Mouse (Mus musculus): ENCODE data around the gene Fem1a. TPM values are rescaled to one million over a fixed set of nuclear protein-coding genes. Genes with fewer than 3 reads are reported as not detected.

Fem1a gene
- total RNA-seq, 4 experiments from 2014 or later = 113 to 131 (median 128) TPM

DNA sequence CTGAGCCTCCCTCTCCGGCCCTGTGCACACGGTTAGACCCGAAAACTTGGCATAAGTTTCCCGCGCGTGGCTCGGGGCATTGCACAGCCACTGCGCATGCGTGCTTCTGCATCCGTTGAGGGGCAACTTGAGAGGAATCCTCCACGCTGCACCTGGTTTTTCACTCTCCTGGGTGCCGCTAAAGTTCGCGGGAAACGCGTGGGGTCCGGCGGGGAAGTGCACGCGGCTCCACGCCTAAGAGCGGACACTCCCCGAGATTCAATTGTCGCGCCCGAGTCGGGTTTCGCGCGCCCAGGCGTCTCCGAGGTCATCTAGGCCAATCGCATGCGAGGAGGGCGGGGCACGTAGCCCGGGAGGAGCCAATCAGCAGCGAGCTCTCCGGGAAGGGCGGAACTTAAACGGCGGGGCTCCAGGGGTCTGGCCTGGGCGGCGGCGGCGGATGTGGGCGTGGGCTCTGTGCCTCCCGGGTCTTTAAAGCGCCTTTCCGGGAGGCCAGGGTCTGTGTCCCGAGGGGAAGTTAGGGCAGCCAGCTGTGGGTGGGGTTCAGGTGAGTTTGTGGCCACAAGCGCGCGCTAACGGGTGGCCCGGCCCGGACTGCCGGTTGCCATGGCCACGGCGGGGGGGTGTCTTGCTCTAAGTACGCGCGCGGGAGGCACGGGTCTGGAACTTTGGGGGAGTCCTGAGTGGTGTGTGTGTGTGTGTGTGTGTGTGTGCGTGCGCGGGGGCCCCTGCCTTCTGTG lies 47.4 kb downstream of the Fem1a start:
- DNase-seq (ENCODE audit: low spot score) = peak; percentile 94

DNA sequence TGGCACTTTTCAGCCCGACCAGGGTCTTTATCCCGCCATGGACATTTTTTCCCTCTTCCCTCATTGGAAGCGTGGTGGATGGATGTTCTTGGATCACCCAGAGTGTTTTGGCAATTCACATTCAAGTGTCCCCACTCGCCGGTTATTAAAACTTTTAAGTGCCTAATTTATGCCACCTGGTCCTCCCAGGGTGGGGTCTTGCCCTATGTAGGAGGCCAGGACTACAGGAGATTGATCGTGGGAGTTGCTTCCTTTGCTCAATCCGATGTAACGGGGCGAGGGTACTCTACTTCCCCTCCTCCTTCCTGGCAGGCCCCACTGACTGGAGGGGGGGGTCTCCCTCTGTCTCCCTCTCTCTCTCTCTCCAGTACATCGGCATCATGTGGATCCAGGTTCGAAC lies 48.1 kb downstream of the Fem1a start:
- no peak for DNase-seq (ENCODE audit: low spot score)

DNA sequence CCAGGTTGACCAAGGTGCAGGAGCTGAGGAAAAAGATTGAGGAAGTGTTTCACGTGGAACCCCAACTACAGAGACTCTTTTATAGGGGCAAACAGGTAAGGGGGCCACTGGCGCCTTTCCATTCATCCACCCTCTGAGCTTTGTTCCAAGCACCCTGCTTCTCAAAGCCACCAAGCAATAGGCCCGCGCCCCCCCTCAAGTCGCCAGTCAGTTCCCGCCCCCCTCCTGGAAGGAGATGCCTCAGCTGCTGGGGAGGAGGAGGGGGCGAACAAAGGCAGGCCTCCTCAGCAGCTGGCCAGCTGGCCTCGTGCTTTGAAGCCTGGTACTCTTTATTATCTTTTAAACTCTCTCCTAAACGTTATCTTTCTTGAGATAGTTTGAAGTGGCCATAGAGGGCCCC lies 48.5 kb downstream of the Fem1a start:
- no peak for DNase-seq (ENCODE audit: low spot score)

- no peak for DNase-seq (ENCODE audit: low spot score)
Observed at GRCm38 (mm10) chr17:56305826-56306225, 49.2 kb downstream of the Fem1a start.

- DNase-seq (ENCODE audit: low spot score) = no peak
Observed at GRCm38 (mm10) chr17:56308088-56308487, 51.5 kb downstream of the Fem1a start.

GRCm38 (mm10) chr17:56309191-56309945 lies 52.8 kb downstream of the Fem1a start:
- no peak for DNase-seq (ENCODE audit: low spot score)

Small RNA genes within 50 kb of the gene (microRNA-seq; reads per million reads assigned to microRNA genes)
- 15.1 reads per million, percentile 33 among the genes with 10 or more reads in this experiment for gene Mir7b

Other genes with a start within 250 kb of the Fem1a start
- 10 to 100 TPM; 12.3 to 14.4 (median 13.3) TPM for gene Sh3gl1, start 220.2 kb upstream of the Fem1a start, total RNA-seq (2022)
- gene Chaf1a, start 216.4 kb upstream of the Fem1a start, total RNA-seq (2022) = 1 to 10 TPM in 3 of 4 experiments, under 1 TPM in 1; 0.84 to 1.9 (median 1.4) TPM
- 10 to 100 TPM; 50.4 to 64.4 (median 55.4) TPM for gene Ubxn6, start 181.8 kb upstream of the Fem1a start, total RNA-seq (2022)
- gene Hdgfl2, start 177.2 kb upstream of the Fem1a start, total RNA-seq (2022) = 10 to 100 TPM; 30.6 to 41.4 (median 35.2) TPM
- 100 to 1,000 TPM; 140 to 200 (median 164) TPM for gene Plin4, start 147.0 kb upstream of the Fem1a start, total RNA-seq (2022)
- 100 to 1,000 TPM; 110 to 160 (median 150) TPM for gene Plin5, start 139.2 kb upstream of the Fem1a start, total RNA-seq (2022)
- gene Lrg1, start 134.8 kb upstream of the Fem1a start, total RNA-seq (2022) = 10 to 100 TPM; 47.5 to 68.7 (median 60.4) TPM
- gene Sema6b, start 116.5 kb upstream of the Fem1a start, total RNA-seq (2022) = 10 to 100 TPM in 1 of 4 experiments, 1 to 10 TPM in 3; 5.4 to 10.4 (median 8.6) TPM
- 1 to 10 TPM; 1.2 to 2.1 (median 1.4) TPM for gene Tnfaip8l1, start 94.3 kb upstream of the Fem1a start, total RNA-seq (2022)
- 10 to 100 TPM; 25.5 to 29.8 (median 27.9) TPM for gene Mydgf, start 72.9 kb upstream of the Fem1a start, total RNA-seq (2022)
- gene Dpp9, start 37.9 kb upstream of the Fem1a start, total RNA-seq (2022) = 10 to 100 TPM; 42.6 to 51.1 (median 46.6) TPM
- 1 to 10 TPM; 6.9 to 9.5 (median 8.1) TPM for gene Ticam1, start 20.0 kb downstream of the Fem1a start, total RNA-seq (2022)
- gene Plin3, start 36.1 kb downstream of the Fem1a start, total RNA-seq (2022) = 100 to 1,000 TPM; 172 to 233 (median 219) TPM
- gene Arrdc5, start 43.5 kb downstream of the Fem1a start, total RNA-seq (2022) = under 1 TPM in 1 of 4 experiments, not detected in 3; 0.41 TPM
- gene Uhrf1, start 46.5 kb downstream of the Fem1a start, total RNA-seq (2022) = 1 to 10 TPM; 1.5 to 2.6 (median 2.2) TPM
- 10 to 100 TPM; 29.0 to 34.4 (median 32.4) TPM for gene Kdm4b, start 69.3 kb downstream of the Fem1a start, total RNA-seq (2022)
- 10 to 100 TPM; 54.3 to 66.4 (median 60.0) TPM for gene Ptprs, start 219.7 kb downstream of the Fem1a start, total RNA-seq (2022)

Data from heart, adult 8-10 months (tissue).